Mouse (Mus musculus) kidney, postnatal 36 days (tissue): ENCODE measurements around the gene Ndufb3.
A peak's percentile ranks its signal among the peaks of the same experiment; 100 is the strongest.
"Not testable (repeated sequence)": the region's sequence is repeated elsewhere in the genome, so short reads cannot be mapped to it uniquely, and the experiment has no call there.

Source experiments
- DNase-seq, 2 experiments: peaks; one replicate each; pipeline ENCODE4 v3.0.0; 2021 to 2022; ENCODE audit warnings: mixed read lengths in 2 of 2

Gene Ndufb3

DNA sequence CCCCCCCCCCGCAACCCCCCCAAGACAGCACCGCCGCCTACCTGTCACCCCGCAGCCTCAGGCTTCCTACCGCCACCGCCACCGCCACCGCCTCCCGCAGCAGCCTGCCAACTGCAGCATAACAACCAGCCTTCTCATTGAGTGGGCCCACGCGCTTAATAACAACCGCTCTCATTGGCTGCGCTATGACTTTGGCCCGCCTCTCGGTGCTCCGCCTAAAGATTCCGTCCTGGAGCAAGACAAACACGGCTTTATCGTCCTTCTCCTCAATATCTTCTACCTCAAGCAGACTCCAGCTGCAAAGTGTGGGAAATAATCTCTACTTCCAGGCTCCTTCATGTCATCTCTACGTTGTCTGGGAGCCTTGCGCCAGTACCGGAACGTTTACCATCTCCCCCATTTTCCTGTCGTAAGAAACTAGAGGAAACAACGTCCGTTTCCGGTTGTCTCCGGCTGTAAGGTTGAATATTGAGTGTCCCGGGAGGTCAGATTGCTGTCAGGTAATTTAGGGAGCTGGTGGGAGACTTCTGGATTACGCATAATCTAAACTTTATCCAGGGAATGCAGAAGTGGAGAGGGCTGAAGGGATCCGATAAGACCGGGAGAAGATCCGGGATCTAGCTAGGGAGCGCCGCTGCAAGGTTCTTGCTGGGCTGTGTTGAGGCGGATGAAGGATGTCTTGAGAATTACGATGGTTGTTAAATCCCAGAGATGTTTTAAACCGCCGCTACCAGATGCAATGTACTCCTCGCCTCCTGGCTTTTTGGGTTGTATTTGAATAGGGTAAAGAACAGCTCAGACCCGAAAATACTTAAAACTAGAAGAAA is at the start of gene Ndufb3, which contains the start of gene Fam126b:
Gene Ndufb3, plus strand, starts transcription at position 214 of the 827 bp plus-strand sequence.
Gene Fam126b, minus strand, starts transcription at position 153 of the 827 bp plus-strand sequence.
- peak; percentile 93 for DNase-seq

DNA sequence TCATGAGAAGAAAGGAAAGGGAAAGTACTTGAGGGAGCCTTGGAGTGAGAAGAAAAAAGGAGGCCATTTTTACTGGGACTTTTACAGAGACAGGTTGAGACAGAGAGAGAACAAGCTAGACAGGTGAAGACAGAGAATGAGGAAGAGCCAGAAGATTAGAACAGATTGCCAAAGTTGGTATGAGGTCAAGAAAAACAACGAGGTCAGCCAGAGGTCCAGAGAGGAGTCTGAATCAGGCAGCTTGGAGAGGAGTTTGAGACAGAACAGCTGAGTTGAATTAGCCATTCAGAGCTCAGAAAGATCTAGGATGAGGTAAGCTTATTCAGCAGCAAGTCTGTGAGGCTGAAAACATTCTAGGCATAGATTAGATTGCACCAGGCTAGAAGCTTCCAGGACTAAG is 44.8 kb upstream of the Ndufb3 start:
- no peak for DNase-seq

DNA sequence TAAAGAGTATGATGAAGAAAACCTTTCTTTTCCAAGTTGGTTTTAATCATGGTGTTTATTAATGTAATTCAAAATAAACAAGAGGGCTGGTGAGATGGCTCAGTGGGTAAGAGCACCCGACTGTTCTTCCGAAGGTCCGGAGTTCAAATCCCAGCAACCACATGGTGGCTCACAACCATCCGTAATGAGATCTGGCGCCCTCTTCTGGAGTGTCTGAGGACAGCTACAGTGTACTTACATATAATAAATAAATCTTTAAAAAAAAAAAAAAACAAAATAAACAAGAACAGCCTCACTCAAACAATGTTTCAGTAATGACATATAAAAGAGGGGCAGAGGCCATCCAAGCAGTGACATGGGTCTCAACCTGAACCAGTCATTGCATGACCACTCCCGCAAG is 25.8 kb upstream of the Ndufb3 start:
- DNase-seq = not testable (repeated sequence)

DNA sequence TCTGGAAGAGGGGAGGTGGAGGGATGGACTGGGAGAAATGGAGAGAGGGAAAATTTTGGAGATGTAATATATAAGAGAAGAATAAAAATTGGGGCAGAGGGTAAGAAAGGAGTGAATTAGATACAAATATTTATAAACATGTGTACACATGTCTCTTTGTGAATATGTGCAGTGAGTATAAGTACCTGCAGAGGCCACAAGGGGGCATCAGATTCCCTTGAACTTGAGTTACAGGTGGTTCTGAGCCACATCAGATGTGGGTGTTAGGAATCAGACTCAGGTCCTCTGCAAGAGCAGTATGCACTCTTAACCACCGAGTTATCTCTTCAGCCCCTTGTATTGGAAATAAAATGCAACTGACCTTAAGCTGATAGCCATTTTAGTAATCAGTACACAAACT is 23.7 kb upstream of the Ndufb3 start:
- DNase-seq = peak; percentile 60 to 81

DNA sequence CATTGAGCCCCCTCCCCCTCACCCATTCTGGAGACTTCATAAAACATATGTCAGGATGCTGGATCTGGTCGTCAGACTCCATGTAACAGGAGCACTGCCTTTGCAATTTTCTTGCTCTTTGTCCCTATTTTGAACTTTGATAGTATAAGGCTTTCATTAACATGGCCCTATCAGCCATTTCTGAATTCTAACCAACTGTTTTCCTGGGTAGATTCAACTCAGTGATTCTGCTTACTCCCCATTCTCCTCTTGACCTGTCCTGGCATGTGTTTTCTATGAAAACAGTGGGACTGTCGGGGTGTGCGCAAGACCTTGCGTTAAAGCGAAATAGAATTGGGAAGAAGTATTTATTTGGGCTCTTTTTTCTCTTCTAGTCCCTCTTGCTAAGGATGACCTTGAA is 21.2 kb upstream of the Ndufb3 start:
- DNase-seq = peak in 1 of 2 experiments; percentile 37

DNA sequence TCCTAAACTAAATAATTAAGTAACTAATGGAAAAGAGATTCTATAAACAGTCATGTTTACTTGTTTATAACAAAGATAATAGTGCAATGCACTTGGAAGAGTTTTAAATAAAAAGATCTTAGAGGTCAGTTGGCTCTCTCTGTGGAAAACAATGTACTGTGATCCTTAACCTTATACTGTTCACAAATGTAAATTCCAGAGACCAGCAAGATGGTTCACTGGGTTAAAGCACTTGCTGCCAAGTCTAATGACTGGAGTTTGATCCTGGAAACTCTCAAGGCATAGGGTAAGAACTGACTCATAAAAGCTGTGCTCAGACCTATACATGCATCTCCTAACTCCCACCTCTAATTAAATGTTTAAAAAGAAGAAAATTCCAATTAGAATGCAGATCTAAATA is 19.6 kb upstream of the Ndufb3 start:
- DNase-seq = peak; percentile 41 to 71

DNA sequence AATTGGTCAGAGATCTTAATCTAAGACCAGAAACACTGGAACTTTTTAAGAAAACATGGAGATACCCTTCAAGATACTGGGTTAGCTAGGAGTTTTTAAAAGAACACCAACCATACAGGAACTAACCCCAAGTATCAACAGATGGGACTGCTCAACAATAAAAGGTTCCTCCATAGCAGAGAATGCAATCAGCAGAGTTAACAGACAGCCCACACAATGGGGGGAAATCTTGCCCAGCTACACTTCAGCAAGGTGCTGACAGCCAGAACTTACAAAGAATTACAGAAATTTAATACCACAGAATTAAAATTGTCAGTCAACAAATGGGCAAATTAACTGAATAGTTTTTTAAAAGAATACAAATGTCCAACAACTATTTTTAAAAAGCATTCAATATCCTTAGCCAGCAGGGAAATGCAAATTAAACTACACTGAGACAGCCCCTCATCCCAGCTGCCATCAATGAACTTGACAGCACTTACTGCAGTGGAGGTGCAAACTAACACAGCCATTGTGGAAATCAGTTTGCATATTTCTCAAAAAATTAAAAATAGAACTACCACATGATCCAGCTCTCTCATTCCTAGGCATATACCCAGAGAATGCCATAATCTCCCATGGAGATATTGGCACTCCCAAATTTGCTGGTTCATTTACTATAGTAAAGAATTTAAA is 17.6 kb upstream of the Ndufb3 start:
- no peak for DNase-seq

DNA sequence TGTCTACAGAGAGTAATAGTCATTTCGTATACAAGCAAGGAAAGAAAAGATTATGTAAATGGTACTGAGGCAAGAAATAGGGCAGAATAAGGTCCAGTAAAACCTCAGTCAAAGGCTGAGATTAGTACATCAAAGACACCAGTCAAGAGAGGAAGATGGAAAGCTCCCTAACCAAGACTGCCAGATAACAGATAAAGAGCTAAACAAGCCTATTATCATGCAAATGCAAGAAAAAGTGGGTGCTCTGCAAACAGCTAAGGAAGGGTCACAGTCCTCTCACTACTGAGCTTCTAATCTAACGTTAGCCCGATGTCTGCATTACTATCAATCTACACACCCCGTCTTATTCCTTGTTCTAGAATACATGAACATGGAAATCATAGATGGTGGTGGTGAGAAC is 15.7 kb upstream of the Ndufb3 start:
- DNase-seq = no peak

DNA sequence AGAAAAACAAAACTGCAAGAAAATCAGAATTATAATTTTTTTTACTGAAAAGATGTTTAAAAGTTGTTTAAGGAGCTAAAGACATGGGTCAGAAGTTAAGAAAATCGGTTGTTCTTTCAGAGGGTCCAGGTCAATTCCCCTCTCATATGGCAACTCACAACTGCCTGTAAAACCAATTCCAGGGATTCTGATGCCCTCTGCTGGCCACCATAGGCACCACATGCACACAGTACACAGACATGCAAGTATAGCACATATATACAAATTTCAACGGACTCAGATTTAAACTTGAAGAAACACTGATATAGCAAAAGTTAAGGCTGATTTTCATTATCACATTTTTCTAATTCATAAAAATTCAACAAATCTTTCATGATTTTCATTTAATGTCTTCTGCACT is 7.0 kb upstream of the Ndufb3 start:
- peak; percentile 51 to 76 for DNase-seq

DNA sequence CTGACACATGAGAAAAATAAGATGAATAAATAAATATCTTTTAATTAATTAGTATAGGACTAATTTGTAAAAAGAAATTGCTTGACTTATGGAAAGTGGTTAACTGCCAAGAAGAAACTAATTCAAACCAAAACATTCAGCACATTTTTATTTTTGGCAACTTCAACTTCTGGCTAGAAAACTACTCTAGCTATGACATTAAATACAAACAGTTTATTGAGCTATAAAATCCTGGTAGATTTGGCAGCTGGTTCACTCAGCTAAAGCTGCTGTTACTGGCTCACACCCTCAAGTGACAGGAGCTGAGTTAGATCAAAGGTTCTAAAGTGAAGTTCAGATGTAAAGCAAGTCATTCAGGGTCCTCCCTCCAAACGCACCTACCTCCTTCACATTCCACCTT is 3.6 kb upstream of the Ndufb3 start:
- DNase-seq = no peak

DNA sequence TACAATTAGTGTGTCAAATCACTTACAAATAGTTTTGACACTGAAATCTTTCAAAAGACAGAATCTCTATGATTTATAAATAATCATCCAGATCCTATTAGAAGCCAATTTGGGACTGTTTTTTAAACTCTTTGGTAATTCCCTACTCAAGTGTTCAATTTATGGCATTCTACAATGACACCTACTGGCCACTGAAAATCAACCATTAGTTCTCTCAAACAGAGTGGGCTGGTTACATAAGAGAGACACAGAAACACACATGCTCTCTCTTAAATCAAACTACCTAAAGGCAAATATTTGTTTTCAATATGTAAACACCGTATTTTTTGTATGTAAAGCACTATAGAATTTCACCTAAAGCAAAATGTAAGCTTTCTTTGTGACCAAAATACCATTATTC is 1.9 kb upstream of the Ndufb3 start:
- DNase-seq = peak in 1 of 2 experiments; percentile 52

DNA sequence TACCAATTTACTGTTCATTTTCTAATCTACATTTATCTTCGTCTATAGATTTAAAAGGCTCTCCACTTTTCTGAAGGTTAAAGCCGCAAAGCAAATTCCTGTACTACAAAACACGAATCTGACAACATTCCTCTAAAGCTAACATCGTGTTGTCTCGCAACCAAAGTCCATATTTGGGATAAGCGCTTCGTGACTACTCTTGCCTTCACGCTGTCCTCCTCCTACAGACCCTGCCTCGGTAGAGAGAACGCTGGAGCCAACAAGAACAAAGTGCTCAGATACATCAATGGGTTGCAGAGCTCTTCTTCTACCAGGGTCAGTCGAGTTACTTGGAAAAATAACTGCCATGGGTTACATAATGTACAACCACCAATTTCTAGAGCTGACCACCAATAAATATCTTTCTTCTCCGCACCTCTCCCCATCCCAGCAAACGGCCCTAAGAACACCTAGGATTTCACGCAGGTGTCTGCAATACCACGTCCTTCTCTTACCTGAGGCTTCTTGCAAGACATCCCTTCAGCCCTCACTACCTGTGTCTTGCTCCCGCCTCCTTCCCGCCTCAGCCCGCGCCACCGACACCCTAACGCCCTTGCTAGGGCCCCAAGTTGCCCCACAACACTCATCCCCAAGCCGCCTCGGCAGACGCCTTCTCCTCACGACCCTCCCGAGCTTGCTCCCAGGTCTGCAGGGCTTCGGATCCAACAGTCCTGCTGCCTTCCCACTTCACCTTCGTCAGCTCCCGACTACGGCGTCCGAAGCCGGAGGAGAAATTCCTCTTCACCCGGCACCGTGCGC is 612 bp upstream of the Ndufb3 start:
- DNase-seq = peak in 1 of 2 experiments; percentile 19

DNA sequence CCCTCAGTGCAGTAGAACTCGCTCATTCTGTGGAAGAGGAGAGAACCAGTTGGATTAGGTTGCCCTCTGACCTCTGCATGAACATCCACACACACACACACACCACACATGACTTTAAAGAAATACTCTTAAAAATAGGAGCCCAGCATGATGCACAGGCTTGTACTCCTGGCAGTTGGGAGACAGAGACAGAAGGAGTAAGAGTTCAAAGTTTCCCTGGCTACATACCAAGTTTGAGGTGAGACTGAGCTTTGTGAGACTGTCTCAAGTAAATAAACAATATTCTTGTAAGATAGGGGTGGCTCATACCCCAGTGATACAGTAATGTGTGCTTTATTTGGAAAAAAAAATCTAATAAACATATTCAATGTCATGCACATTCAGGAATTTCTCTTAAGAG is 1.3 kb downstream of the Ndufb3 start:
- peak in 1 of 2 experiments; percentile 53 for DNase-seq

DNA sequence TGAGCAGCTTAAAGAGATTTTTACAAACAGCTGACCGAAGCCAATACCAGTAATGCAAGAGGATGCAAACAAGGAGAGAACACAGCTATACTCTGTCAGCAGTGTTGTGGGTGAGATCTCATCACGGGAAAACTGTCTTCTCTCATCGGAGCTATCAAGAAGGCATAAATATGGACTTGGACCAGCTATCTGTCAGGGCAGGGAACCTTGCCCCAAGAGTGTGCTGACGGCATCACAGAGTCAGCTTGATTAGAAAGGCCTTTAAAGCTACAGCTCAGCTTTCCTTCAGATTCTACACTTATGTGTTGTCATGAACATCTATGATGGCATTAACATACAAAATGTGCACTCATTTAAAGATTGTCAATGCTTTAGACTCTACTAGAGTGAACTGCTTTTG is 16.5 kb downstream of the Ndufb3 start:
- peak in 1 of 2 experiments; percentile 29 for DNase-seq

DNA sequence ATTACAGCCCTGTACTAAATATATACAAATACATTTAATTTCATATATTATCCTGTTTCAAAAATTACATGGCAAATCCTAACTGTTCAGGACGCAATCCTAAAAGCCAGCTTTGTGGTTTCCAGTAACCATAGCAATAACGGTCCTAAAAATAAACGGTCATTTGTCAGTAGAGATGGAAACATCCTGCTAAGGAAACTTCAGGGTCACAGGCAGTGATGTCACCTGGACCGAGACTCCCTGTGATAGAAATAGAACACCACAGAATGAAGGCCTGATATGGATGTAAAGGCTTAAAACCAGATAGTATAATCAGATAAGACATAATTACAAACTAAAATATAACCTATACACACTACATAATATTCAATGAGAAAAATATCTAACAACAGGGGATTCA is 17.6 kb downstream of the Ndufb3 start:
- peak in 1 of 2 experiments; percentile 24 for DNase-seq

DNA sequence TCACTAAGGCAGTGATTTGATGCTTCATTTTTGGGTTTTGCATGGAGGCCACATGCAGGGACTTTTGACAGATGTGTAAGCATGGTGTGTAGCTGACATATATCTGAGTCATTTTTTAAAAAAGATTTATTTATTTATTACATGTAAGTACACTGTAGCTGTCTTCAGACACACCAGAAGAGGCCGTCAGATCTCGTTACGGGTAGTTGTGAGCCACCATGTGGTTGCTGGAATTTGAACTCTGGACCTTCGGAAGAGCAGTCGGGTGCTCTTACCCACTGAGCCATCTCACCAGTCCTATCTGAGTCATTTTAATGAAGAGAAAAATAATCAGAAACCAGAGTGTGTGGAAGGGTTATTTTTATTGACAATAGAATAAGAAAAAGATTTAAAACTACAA is 23.4 kb downstream of the Ndufb3 start:
- DNase-seq = peak; percentile 31 to 41

DNA sequence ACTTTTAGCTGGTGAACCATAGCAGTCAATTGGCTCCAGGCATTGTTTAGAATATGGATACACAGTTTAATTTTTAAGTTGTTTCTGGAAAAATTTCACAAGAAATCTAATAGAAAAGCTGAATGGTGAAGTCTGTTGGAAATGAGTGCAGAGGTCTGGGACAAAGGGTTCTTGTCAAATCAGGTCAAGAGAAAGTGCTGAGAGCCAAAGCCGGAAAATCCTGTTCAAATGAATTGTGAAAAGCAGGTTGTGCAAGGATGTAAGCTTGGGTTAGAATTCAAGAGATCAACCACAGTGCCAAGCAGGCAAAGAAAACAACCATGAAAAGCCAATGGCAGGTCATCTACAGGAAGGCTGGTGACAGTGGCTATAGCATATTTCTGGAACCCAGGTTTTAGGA is 24.0 kb downstream of the Ndufb3 start:
- peak; percentile 33 to 62 for DNase-seq

DNA sequence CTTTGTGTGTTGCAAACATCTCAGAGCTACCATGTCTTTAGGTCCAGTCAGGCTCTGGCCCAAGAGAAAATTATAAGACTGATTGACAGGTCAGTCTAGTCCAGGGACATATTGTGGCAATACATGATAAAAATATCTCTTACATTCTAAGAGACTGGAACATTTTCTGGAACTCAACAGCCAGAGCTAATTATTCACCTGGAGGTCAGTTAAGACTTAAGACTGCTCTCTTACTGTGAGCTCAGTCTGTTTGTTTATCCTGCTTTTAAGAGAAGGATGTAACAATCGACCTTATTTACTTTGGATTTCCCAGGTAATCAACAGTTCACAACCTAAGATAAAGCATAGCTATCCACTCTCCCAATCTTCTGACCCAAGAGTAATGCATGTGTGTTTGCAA is 24.4 kb downstream of the Ndufb3 start:
- peak in 1 of 2 experiments; percentile 64 for DNase-seq

DNA sequence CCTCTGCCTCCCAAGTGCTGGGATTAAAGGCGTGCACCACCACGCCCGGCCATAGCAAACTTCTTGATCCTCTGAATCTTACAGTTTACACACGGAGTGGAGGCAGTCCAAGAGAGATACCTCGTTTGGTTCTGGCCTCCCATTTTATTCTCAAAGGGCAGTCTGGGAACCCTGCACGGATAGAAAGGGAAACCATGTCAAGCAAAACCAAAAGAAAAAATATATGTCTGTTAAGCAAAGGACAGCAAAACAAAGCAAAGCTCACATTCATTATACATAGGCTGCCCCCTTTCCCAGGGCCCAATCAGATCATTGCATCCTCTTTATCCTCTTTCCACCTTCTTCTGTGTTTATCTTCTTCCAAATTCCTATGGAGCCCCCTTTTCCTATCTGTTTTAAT is 27.6 kb downstream of the Ndufb3 start:
- DNase-seq = no peak

DNA sequence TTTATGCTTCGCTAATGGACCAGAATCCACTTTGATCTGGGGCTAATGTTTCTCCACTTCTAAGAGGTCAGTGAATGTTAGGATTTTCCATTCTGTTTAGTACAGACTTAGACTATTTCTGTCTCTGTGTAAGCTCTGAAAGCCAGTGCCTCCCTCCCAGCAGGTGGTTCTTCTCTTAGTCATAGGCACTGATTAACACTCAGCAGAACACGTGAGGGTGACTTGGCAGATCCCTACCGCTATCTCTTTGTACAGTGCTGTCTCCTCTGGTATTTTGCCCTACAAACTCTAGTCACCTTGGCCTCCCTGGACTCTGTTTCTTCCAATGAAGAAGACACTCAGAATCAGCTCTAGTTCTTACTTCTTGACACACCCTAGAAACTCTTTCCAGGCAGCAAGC is 28.2 kb downstream of the Ndufb3 start:
- DNase-seq = peak; percentile 81 to 91

DNA sequence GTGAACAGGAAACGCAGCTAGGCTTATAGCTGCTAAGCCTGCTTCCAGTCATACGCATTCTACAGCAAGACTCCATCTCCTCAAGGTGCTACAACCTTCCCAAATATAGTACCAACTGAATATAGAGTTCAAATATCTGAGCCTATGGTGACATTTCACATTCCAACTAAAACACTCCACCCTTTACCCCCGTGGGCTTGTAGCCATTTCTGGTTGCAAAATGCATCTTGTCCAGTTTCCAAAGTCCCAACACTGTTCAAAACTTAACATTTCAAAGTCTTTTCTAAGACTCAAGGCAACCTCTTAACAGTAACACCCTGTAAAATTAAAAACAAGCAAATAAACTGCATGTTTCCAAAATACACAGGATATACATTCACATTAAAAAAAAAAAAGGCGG is 29.0 kb downstream of the Ndufb3 start:
- DNase-seq = no peak

DNA sequence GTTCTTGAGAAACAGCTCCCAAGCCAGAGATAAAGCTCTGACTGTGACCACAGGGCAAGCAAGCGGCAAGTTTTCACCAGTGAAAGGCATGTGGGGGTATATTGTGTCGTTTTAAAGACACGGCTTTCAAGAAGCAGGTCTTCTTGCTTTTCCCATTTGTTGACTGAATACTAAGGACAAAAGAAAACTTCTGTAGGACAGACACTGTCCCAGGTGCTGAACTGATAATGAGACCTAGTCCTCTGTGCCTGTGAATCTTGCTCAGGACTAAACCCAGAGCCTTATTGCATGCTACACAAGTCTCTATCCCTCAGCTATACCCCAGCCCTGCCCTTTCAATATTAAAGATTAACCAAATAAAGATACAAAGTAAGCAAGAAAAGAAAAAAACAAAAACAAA is 30.0 kb downstream of the Ndufb3 start:
- DNase-seq = no peak

DNA sequence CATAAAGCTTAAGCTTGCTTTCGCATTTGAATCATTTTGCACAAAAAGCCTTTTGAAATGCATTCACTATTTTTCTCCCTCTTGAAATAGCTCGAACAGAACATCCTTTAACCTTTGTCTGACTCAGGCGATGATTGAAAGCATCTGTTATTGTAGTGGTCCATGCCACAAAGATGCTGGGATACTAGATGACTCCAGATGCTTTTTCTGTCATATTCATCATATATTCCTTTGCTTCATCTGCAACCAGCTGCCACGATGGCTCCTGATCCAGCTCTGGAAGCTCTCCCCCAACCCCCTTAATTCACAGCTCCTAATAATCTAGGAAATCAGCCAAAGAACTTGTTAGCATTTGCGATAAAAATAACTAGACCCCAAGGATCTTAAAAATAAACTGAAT is 30.9 kb downstream of the Ndufb3 start:
- DNase-seq = no peak
